Mouse (Mus musculus): Measurements from ENCODE around the gene Pde4dip.

The Pde4dip gene

GRCm38 (mm10) chr3:97802297-97802696, 86.2 kb downstream of the Pde4dip start:
- DNase-seq (ENCODE audit: low spot score in 2 of 2): no peak

DNA sequence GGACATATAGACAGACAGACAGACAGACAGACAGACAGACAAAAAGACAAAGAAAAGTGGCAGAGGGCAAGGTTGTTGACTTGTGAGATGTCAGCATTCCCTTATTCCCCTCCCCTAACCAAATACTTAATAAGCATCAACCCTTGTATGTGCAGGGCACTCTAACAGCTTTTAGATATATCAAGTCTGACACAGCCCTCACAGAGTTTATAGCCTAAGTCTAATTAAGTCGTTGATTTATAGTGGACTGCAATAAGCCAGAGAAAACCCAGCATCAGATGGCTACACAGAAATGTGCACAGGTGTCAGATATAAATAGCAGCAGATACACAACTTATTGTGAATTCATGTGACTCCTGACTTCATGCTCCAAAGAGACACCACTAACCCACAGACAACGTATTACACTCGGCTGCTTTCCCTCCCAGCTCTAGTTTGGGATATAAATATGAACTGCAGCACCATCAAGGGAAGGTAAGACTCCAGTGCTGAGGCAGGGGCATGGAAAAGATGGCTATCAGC, 87.3 kb downstream of the Pde4dip start:
- DNase-seq (ENCODE audit: low spot score in 2 of 2): no peak

- no peak for DNase-seq (ENCODE audit: low spot score in 2 of 2)
Measured at GRCm38 (mm10) chr3:97800657-97801056, 87.8 kb downstream of the Pde4dip start.

DNA sequence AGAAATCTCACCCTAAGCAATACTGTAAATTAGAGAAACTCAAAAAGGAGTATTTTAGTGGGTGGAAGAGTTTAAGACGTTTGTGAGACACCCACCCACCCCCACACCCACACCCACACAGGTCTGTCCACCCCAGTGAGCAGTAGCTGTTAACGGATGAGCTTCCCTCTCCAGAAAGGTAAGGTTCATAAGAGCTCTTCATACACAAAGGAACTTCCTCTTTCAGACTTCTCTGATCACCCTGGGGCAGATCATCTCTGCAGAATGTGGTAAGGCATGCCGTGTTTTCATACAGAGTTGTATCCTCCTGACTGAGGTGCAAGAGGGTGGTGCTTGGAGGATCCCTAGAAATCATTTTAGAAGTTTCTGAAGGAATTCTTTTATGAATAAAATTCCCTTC, 88.5 kb downstream of the Pde4dip start:
- no peak for DNase-seq (ENCODE audit: low spot score in 2 of 2)

DNA sequence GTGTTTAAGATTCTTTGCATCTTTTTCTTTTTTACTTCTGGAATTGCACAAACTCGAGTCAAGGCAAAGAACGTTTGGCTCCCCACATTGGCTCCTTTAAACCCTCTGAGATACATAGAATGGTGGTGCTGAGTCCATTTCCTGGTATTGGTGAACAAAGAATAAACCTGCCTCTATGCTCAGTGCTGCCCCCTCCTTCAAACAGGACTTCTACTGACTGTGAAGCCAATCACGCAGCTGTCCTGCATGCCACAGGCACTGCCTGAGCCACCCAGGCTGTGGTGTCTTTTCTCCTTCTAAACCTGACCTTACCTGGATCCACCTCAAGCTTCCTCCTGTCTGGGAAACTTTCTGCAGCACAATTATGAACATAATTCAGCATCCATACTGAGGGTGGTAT, 89.2 kb downstream of the Pde4dip start:
- no peak for DNase-seq (ENCODE audit: low spot score in 2 of 2)

- no peak for DNase-seq (ENCODE audit: low spot score in 2 of 2)
Measured at GRCm38 (mm10) chr3:97797371-97797770, 91.1 kb downstream of the Pde4dip start.

DNA sequence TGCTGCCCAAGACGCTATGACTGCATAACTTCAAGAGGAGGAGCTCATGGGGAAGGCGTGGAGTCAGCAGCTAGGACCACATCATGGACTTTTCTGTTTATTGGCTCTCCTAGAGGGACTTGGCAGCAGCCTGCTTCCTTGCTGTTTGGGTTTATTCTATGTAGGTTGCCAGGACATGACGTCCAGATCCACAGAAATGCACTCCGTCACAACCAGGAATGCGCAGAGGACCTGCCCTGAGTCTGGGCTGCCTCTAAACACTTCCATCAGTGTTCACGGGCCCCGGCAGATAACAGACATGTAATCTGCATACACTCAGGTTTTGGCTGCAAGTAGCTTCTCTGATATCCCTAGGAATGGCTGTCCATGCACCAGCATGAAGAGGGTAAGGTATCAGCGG, 94.5 kb downstream of the Pde4dip start:
- no peak for DNase-seq (ENCODE audit: low spot score in 2 of 2)

- DNase-seq (ENCODE audit: low spot score in 2 of 2): no peak
Measured at GRCm38 (mm10) chr3:97790150-97790549, 98.4 kb downstream of the Pde4dip start.

DNA sequence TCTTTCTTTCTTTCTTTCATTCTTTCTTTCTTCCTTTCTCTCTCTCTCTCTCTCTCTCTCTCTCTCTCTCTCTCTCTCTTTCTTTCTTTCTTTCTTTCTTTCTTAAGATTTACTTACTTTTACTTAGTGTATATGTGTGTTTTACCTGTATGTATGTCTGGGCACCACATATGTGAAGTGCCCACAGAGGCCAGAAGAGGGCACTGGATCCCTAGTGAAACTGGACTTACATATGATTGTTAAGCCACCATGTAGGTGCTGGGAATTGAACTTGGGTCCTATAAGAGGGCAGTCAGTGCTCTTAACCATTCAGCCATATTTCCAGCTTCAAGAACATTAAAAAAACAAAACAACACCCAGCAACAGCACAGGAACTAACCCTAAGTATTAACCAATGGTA, 99.2 kb downstream of the Pde4dip start:
- no peak for DNase-seq (ENCODE audit: low spot score in 2 of 2)

DNA sequence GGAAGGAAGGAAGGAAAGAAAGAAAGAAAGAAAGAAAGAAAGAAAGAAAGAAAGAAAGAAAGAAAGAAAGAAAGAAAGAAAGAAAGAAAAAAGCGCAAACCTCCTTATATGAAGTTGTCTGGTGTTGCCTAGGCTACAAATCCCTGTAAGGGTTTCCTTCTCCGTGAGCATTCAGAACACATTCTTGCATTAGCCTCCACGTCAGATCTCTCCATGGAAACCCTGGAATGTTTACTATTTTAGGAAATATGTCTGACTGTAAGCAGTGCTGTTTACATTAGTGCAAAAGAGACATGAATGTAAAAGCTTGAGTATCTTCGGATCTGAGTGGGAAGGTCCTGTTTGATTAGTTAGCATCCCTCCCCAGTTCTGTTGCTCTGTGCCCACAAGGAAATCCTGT, 112.3 kb downstream of the Pde4dip start:
- DNase-seq (ENCODE audit: low spot score in 2 of 2): no peak

DNA sequence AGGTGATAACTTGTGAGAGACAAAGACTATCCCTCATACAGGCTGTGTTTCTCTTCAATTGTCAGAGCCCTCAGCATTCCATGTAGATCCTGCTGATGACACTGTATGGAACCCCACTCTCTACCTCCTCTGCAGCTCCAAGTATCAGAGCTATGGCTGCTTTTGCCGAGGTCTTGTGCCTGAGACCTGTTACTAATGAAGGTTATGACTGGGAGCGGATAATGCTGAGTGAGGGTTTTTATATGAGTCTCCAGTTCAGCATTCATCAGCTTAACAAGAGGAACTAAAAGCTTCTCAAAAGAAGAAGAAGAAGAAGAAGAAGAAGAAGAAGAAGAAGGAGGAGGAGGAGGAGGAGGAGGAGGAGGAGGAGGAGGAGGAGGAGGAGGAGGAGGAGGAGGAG, 112.8 kb downstream of the Pde4dip start:
- no peak for DNase-seq (ENCODE audit: low spot score in 2 of 2)

DNA sequence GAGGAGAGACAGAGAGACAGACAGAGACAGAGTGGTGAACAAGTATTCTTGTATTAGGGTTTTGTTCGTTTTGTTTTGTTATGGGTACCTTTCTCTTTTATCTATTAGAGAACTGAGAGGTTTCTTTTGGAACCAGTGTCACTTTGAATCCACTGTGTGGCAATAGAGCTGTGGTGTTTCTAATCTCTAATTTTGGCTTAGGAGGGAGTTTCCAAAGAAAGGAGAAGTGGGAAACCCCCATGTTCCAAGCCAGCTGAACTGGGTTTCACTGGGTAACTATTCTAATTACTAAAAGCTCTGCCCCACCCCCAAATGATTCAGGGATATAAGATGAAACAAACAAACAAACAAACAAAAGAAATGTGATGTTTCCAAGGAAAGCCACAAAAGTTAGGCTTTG, 113.6 kb downstream of the Pde4dip start:
- no peak for DNase-seq (ENCODE audit: low spot score in 2 of 2)

DNA sequence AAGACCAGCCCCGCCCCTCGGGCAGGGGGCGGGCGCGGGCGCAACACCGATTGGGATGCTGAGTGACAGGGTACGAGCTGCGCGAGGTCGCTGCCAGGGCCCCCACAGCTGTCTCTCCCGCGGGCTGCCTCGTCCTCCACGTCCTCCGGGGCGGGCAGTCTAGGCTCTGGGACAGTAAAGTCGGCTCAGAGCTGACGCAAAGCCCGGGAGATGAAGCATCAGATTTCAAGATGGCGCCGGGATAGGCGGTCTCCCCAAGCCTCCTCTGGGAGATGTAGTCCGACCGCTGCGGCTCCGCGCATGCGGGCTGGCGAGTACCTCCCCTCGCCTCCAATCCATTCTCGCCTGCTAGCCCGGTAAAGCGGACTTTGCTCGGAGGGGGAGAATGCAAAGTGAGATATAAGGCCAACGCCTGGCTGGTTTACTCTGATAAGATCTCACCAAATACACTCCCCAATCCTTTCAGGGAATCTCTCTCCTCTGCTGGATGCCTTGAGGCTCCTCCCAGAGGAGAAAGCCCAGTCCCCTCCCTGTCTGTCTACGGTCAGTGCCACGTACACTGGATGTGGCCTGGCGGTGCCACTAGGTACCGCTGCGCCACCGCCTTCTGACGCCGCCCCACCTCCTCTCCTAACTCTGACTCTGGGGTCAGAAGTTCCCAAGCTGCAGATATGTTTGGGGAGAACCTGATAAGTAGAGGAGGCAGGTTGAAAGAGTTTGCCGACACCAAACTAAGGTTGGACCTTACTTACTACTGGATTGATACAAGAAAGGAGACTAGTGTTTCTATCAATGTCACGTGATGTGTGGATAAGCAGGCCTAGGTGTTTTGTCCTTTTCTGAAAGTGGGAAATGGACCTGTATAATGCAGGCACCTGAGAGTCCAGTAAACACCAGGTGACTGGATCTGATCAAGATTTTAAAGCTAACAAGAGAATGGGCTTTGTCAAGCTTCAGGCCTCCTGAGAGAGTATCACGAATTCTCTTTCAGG, 120.4 kb downstream of the Pde4dip start:
- DNase-seq (ENCODE audit: low spot score in 2 of 2): peak; percentile 86 to 90

DNA sequence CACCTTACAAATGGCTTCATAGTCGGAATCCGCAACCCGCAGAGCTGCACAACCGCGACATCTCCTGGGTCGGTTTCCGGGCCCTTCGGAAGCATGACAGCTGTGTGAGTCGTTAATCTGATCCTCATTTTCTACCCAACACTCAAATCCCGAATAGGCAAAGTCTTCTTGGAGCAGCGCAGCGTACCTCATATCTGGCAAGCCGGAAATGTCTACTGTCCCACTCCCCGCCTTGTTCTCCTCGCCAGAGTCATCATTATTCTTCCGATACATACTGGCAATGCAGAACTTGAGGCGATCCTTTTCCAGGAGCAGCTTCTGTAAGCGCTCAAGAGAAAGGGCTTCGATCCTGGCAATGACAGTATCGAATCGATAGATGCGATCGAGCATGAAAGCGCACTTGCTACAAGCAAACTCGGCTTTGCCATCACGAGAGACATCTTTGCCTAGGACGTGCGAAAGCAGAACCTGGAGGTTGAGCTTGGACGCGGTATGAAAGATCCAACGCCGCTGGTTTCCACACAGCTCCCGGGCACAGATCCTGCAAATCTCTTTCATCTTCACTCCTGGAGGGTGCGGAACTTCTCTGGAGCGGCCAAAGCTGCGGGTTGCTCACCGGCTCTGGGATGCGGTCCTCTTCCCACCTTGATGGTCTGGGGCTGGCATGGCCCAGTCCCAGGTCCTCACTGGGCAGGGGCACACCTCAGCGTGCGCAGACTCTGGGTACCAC, 121.3 kb downstream of the Pde4dip start:
- DNase-seq (ENCODE audit: low spot score in 2 of 2): no peak

DNA sequence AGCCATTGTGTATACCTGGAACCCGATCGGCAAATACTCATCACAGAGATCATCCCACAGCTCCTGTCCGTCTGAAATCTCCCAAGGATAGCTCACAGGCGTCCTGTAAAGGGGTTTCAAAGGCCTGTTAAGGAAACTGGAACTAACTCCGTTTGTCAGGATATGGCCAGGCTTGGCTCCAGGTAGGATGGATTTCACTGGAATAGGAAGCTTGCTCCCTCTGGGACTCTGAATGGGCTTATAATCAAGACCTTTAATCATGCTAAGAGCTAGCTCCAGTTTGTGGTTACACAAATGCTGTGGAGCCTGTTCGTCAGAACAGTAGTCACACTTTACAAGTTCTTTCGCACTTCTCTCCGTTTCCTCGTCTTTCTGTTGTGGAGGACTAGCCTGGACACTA, 122.0 kb downstream of the Pde4dip start:
- no peak for DNase-seq (ENCODE audit: low spot score in 2 of 2)

- DNase-seq (ENCODE audit: low spot score in 2 of 2): no peak
Measured at GRCm38 (mm10) chr3:97764152-97764551, 124.4 kb downstream of the Pde4dip start.

- no peak for DNase-seq (ENCODE audit: low spot score in 2 of 2)
Measured at GRCm38 (mm10) chr3:97761951-97762350, 126.6 kb downstream of the Pde4dip start.

DNA sequence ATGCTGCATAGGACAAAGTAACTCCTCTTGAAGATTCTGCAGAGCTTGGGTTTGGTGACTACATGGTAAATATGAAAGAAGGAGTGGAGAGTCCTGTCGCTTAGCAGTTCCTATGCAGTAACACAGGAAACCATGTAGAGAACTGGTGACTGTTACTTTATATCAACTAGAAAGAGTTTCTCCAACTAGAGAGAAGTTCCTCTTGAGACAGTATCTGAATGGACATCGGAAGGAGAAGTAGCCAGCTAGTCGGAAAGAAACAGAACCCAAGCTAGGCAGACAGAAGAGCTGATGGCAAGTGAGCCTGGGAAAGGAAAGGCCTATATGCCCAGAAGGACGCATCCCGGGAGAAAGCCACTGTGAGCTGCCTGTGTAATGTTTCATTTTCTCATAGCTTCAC, 127.3 kb downstream of the Pde4dip start:
- DNase-seq (ENCODE audit: low spot score in 2 of 2): no peak

DNA sequence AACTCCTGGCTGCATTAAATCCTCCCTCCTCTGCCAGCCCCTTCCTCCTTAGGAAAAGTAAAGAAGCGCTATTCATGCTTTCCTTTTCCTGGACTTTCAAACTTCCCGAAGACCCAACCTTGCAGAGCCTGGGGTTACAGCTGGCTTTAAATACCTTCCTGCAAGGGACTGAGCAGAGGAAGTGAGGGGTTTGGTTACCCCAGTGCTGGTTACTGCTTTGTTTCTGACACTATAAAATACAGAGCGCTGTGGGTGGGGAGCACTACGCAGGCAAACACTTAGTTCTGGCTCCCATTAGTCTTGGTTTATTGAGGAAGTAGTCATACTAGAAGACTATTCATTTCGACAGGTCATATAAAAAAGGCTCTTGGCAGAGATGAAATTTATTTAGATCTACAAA, 128.7 kb downstream of the Pde4dip start:
- no peak for DNase-seq (ENCODE audit: low spot score in 2 of 2)

DNA sequence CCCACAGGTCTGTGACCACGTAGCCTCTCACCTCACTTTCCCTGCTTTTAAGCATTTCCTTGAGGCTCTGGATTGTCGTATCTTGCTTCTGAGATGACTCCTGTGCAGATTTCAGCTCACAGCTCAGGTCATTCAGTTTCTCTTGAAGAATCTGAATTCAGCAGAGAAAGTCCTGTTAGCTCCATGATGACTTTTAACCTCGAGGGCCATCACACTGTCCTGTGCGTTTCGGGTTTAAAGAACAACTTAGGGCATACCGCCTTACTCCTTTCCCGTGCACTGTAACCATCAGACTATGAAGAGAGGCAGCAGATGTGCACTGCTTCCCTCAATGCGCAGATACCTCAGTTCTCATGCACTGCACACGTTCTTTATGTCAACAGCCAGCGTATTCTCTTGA, 131.0 kb downstream of the Pde4dip start:
- no peak for DNase-seq (ENCODE audit: low spot score in 2 of 2)

GRCm38 (mm10) chr3:97756283-97757074, 132.0 kb downstream of the Pde4dip start:
- no peak for DNase-seq (ENCODE audit: low spot score in 2 of 2)

- DNase-seq (ENCODE audit: low spot score in 2 of 2): no peak
Measured at GRCm38 (mm10) chr3:97755411-97755810, 133.1 kb downstream of the Pde4dip start.

All from frontal cortex, postnatal 10 days (tissue).